Mouse (Mus musculus): ENCODE results near the gene Aspa. TPM values are rescaled to one million over a fixed set of nuclear protein-coding genes. Genes with fewer than 3 reads are reported as not detected.

The Aspa gene
- polyA plus RNA-seq, 1 experiment from 2014 or later: not detected

Other genes with a start within 250 kb of the Aspa start
- gene Itgae, start 239.0 kb downstream of the Aspa start, polyA plus RNA-seq (2016; fragmentation: Nextera tagmentation; extraction: Ambion mirVana): 0.48 and 0.58 TPM in 2 replicates
- 25.5 and 25.7 TPM in 2 replicates for gene Haspin, start 191.3 kb downstream of the Aspa start, polyA plus RNA-seq (2016; fragmentation: Nextera tagmentation; extraction: Ambion mirVana)
- 0.20 and 0.24 TPM in 2 replicates for gene P2rx5, start 169.2 kb downstream of the Aspa start, polyA plus RNA-seq (2016; fragmentation: Nextera tagmentation; extraction: Ambion mirVana)
- 114 and 133 TPM in 2 replicates for gene Emc6, start 152.6 kb downstream of the Aspa start, polyA plus RNA-seq (2016; fragmentation: Nextera tagmentation; extraction: Ambion mirVana)
- 190 and 226 TPM in 2 replicates for gene Tax1bp3, start 152.5 kb downstream of the Aspa start, polyA plus RNA-seq (2016; fragmentation: Nextera tagmentation; extraction: Ambion mirVana)
- 16.7 and 21.0 TPM in 2 replicates for gene Ctns, start 130.6 kb downstream of the Aspa start, polyA plus RNA-seq (2016; fragmentation: Nextera tagmentation; extraction: Ambion mirVana)
- gene Shpk, start 130.1 kb downstream of the Aspa start, polyA plus RNA-seq (2016; fragmentation: Nextera tagmentation; extraction: Ambion mirVana): 0.56 and 1.3 TPM in 2 replicates
- 0.26 TPM in 1 of 2 replicates, not detected in the other for gene Trpv1, start 95.3 kb downstream of the Aspa start, polyA plus RNA-seq (2016; fragmentation: Nextera tagmentation; extraction: Ambion mirVana)
- 0.06 TPM in 1 of 2 replicates, not detected in the other for gene Trpv3, start 62.2 kb downstream of the Aspa start, polyA plus RNA-seq (2016; fragmentation: Nextera tagmentation; extraction: Ambion mirVana)
- not detected in 2 replicates for gene Gm49340, start 145 bp upstream of the Aspa start, polyA plus RNA-seq (2016; fragmentation: Nextera tagmentation; extraction: Ambion mirVana)
- not detected in 2 replicates for gene Spata22, start 145 bp upstream of the Aspa start, polyA plus RNA-seq (2016; fragmentation: Nextera tagmentation; extraction: Ambion mirVana)
- gene Olfr20, start 21.2 kb upstream of the Aspa start, polyA plus RNA-seq (2016; fragmentation: Nextera tagmentation; extraction: Ambion mirVana): not detected in 2 replicates
- not detected in 2 replicates for gene Olfr376, start 41.6 kb upstream of the Aspa start, polyA plus RNA-seq (2016; fragmentation: Nextera tagmentation; extraction: Ambion mirVana)
- not detected in 2 replicates for gene Olfr1, start 70.0 kb upstream of the Aspa start, polyA plus RNA-seq (2016; fragmentation: Nextera tagmentation; extraction: Ambion mirVana)
- gene Olfr378, start 98.9 kb upstream of the Aspa start, polyA plus RNA-seq (2016; fragmentation: Nextera tagmentation; extraction: Ambion mirVana): not detected in 2 replicates
- gene Olfr380, start 127.9 kb upstream of the Aspa start, polyA plus RNA-seq (2016; fragmentation: Nextera tagmentation; extraction: Ambion mirVana): not detected in 2 replicates
- gene Olfr381, start 162.0 kb upstream of the Aspa start, polyA plus RNA-seq (2016; fragmentation: Nextera tagmentation; extraction: Ambion mirVana): not detected in 2 replicates
- not detected in 2 replicates for gene Olfr382, start 187.6 kb upstream of the Aspa start, polyA plus RNA-seq (2016; fragmentation: Nextera tagmentation; extraction: Ambion mirVana)